Mouse (Mus musculus) neural tube, postnatal 0 days (tissue): ENCODE data around the gene Olfr656. TPM values are rescaled to one million over a fixed set of nuclear protein-coding genes. Genes with fewer than 3 reads are reported as not detected.

ENCODE experiments used
- polyA plus RNA-seq: library from polyadenylated mRNA; unstranded; fragments of >200 nt; fragmentation: Nextera tagmentation; extraction: Ambion mirVana; gene quantifications from 2 replicates; pipeline ENCODE4 v1.2.1, GENCODE M21; 2015

Gene Olfr656
- not detected in 2 replicates for polyA plus RNA-seq

GRCm38 (mm10) chr7:104613655-104614054 is at the start of gene Olfr656:
Olfr656 (plus strand) TSS chr7:104613955.

GRCm38 (mm10) chr7:104577014-104577413 is 36.7 kb upstream of the Olfr656 start, which contains the start of gene Olfr653:
Olfr653 (plus strand) TSS chr7:104577314.

DNA sequence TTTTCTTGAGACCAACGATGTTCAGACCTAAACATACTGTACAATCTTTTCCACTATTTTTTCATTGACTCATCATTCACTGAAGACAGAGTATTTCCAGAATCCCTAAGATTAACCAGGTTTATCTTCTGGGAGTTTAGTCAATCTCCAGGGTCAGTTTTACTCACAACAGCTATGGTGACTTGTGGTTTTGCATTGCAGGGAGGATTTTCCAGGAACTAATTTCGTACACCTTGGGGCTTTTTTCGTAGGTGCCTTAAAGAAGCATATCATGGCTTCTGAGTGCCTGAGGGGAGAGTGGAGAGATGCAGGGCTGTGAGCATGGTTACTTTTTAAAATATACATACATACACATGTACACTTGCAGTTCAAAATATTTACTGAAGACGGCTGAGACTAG is 27.0 kb upstream of the Olfr656 start, which contains the start of gene Olfr654:
Gene Olfr654 (plus strand): TSS at position 301 of the 400 bp plus-strand sequence.

GRCm38 (mm10) chr7:104601679-104602078 is 12.1 kb upstream of the Olfr656 start, which contains the start of gene Olfr655:
Olfr655 (minus strand) TSS chr7:104601779.

GRCm38 (mm10) chr7:104624494-104624893 is 10.7 kb downstream of the Olfr656 start, which contains the start of gene Olfr657:
Olfr657 (plus strand) TSS chr7:104624794.

DNA sequence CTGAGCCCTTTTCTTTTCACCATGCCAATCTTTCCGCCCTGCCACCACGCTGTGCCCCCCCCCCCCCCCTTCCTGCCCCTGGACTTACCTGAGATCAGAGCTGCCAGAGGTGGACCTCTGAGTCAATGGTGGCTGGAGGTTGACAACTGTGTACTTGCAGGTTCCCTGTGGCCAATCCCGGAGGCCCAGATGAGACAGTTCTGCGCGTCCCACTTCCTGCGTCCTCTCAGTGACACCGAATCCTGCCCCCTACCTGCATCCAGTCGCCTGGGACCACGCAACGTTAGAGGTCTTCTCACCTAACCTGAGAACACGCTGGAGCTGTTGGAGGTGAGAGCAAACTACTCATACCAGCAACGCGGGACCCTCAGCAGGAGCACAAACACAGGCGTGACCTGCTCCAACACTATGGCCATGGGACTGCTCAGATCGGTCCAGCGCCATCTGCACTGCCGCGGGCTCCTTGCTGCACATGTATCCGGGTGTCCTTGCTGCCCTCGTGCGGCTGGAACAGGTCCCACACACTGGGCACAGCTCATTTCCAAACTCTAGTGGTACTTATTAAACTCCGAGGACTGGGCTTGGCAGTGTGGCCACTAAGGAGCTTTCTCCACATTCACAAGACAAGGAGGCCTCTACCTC is 33.2 kb downstream of the Olfr656 start, which contains the start of gene Olfr658:
Gene Olfr658 (minus strand): TSS at position 465 of the 642 bp plus-strand sequence.

GRCm38 (mm10) chr7:104666453-104666852 is 52.7 kb downstream of the Olfr656 start, which contains the start of gene Olfr659:
Olfr659 (plus strand) TSS chr7:104666753.

Other genes starting within 250 kb of the Olfr656 start
- 0.11 and 0.21 TPM in 2 replicates for gene Trim30b, start 244.1 kb upstream of the Olfr656 start, polyA plus RNA-seq
- 0.13 and 0.17 TPM in 2 replicates for gene Trim30c, start 213.1 kb upstream of the Olfr656 start, polyA plus RNA-seq
- 1.1 and 1.9 TPM in 2 replicates for gene Trim30a, start 148.8 kb upstream of the Olfr656 start, polyA plus RNA-seq
- 1.3 and 2.0 TPM in 2 replicates for gene Trim30d, start 106.1 kb upstream of the Olfr656 start, polyA plus RNA-seq
- gene Olfr651, start 63.8 kb upstream of the Olfr656 start, polyA plus RNA-seq, result not detected in 2 replicates
- gene Olfr652, start 53.1 kb upstream of the Olfr656 start, polyA plus RNA-seq, result 0.03 TPM in 1 of 2 replicates, not detected in the other
- not detected in 2 replicates for gene Olfr653, start 36.6 kb upstream of the Olfr656 start, polyA plus RNA-seq
- gene Olfr654, start 26.9 kb upstream of the Olfr656 start, polyA plus RNA-seq, result not detected in 2 replicates
- gene Olfr655, start 12.2 kb upstream of the Olfr656 start, polyA plus RNA-seq, result not detected in 2 replicates
- not detected in 2 replicates for gene Olfr657, start 10.8 kb downstream of the Olfr656 start, polyA plus RNA-seq
- 0.28 and 0.37 TPM in 2 replicates for gene Olfr658, start 33.4 kb downstream of the Olfr656 start, polyA plus RNA-seq
- gene Olfr659, start 52.8 kb downstream of the Olfr656 start, polyA plus RNA-seq, result not detected in 2 replicates
- gene Olfr661, start 72.5 kb downstream of the Olfr656 start, polyA plus RNA-seq, result not detected in 2 replicates
- not detected in 2 replicates for gene Usp17le, start 163.5 kb downstream of the Olfr656 start, polyA plus RNA-seq
- not detected in 2 replicates for gene Usp17lb, start 228.6 kb downstream of the Olfr656 start, polyA plus RNA-seq
- gene Usp17la, start 243.1 kb downstream of the Olfr656 start, polyA plus RNA-seq, result not detected in 2 replicates